Mouse (Mus musculus): ENCODE data around the gene Exo1. TPM values are rescaled to one million over a fixed set of nuclear protein-coding genes. Genes with fewer than 3 reads are reported as not detected.

Exo1 gene
- polyA plus RNA-seq, 1 experiment from 2014 or later, result 97.5 TPM

- peak; percentile 93 for DNase-seq
Measured at GRCm38 (mm10) chr1:175923848-175924787, 43.7 kb downstream of the Exo1 start.

GRCm38 (mm10) chr1:175931391-175931790, 51.0 kb downstream of the Exo1 start:
- DNase-seq (no peak), ATAC-seq (ENCODE audit: insufficient read depth) (no peak)
- no peak overlapping the region for H3K4me2 ChIP-seq
- no peaks in the 10 kb centered on the region for H3K9me3 ChIP-seq (ENCODE audit: low read depth, low read length)
- H3K36me3 ChIP-seq (ENCODE audit: insufficient read depth), result no peaks in the 10 kb centered on the region
- H3K27ac ChIP-seq (ENCODE audit: low read depth), result no peak overlapping the region
- no peaks in the 10 kb centered on the region for H3K27me3 ChIP-seq (ENCODE audit: insufficient read depth, low read length)
- TF ChIP-seq CTCF (IDR thresholded peaks at IDR 0.05; ENCODE audit: low read depth), result no peak
- WGBS, result 89% methylated on average over 5 of the region's 5 CpGs
- H3K9ac ChIP-seq, result no peak overlapping the region
- H3K4me1 ChIP-seq (ENCODE audit: insufficient read depth), result no peaks in the 10 kb centered on the region
- no peak overlapping the region for H3K4me3 ChIP-seq (ENCODE audit: low read depth, low read length)

More at GRCm38 (mm10) chr1:175923848-175924787, 43.7 kb downstream of the Exo1 start:
- Histone ChIP-seq H3K4me1 (ENCODE audit: insufficient read depth) (no peaks in the 10 kb centered on the region), H3K4me3 (ENCODE audit: low read depth, low read length) (no peak overlapping the region), H3K36me3 (ENCODE audit: insufficient read depth) (no peaks in the 10 kb centered on the region), H3K27ac (ENCODE audit: low read depth) (no peak overlapping the region), H3K9ac (no peak overlapping the region), H3K9me3 (ENCODE audit: low read depth, low read length) (no peaks in the 10 kb centered on the region), H3K27me3 (ENCODE audit: insufficient read depth, low read length) (no peaks in the 10 kb centered on the region), H3K4me2 (no peak overlapping the region)
- ATAC-seq (ENCODE audit: insufficient read depth), result peak; percentile 43; the same call in 1 of the 2 replicates
- TF ChIP-seq CTCF (IDR thresholded peaks at IDR 0.05; ENCODE audit: low read depth), result peak; percentile 79
- WGBS, result 49% methylated on average over 7 of the region's 7 CpGs

GRCm38 (mm10) chr1:175936282-175936737, 55.9 kb downstream of the Exo1 start:
- ATAC-seq (ENCODE audit: insufficient read depth), result peak; percentile 91
- H3K4me1 ChIP-seq (ENCODE audit: insufficient read depth), result no peaks in the 10 kb centered on the region
- H3K27me3 ChIP-seq (ENCODE audit: insufficient read depth, low read length), result no peaks in the 10 kb centered on the region
- H3K9me3 ChIP-seq (ENCODE audit: low read depth, low read length), result no peaks in the 10 kb centered on the region
- H3K4me3 ChIP-seq (ENCODE audit: low read depth, low read length), result no peak overlapping the region
- no peak overlapping the region for H3K27ac ChIP-seq (ENCODE audit: low read depth)
- H3K9ac ChIP-seq, result peak overlapping the region; percentile 32; the same call in 1 of the 2 replicates
- TF ChIP-seq CTCF (IDR thresholded peaks at IDR 0.05; ENCODE audit: low read depth), result peak; percentile 92
- DNase-seq, result peak; percentile 97
- no peaks in the 10 kb centered on the region for H3K36me3 ChIP-seq (ENCODE audit: insufficient read depth)
- H3K4me2 ChIP-seq, result peak overlapping the region; percentile 51
- WGBS, result 9% methylated on average over 11 of the region's 11 CpGs

GRCm38 (mm10) chr1:175938731-175939130, 58.4 kb downstream of the Exo1 start:
- no peak overlapping the region for H3K4me2 ChIP-seq
- H3K9ac ChIP-seq, result no peak overlapping the region
- H3K36me3 ChIP-seq (ENCODE audit: insufficient read depth), result no peaks in the 10 kb centered on the region
- no peaks in the 10 kb centered on the region for H3K4me1 ChIP-seq (ENCODE audit: insufficient read depth)
- ATAC-seq (ENCODE audit: insufficient read depth) (no peak), DNase-seq (no peak)
- no peak overlapping the region for H3K4me3 ChIP-seq (ENCODE audit: low read depth, low read length)
- H3K27ac ChIP-seq (ENCODE audit: low read depth), result no peak overlapping the region
- no peaks in the 10 kb centered on the region for H3K27me3 ChIP-seq (ENCODE audit: insufficient read depth, low read length)
- no peaks in the 10 kb centered on the region for H3K9me3 ChIP-seq (ENCODE audit: low read depth, low read length)
- 65% methylated on average over 3 of the region's 3 CpGs for WGBS
- no peak for TF ChIP-seq CTCF (IDR thresholded peaks at IDR 0.05; ENCODE audit: low read depth)

GRCm38 (mm10) chr1:175943168-175943567, 62.8 kb downstream of the Exo1 start:
- Histone ChIP-seq H3K4me3 (ENCODE audit: low read depth, low read length) (no peak overlapping the region), H3K9me3 (ENCODE audit: low read depth, low read length) (no peaks in the 10 kb centered on the region), H3K9ac (no peak overlapping the region), H3K27ac (ENCODE audit: low read depth) (no peak overlapping the region), H3K4me1 (ENCODE audit: insufficient read depth) (no peaks in the 10 kb centered on the region), H3K4me2 (no peak overlapping the region), H3K27me3 (ENCODE audit: insufficient read depth, low read length) (no peaks in the 10 kb centered on the region), H3K36me3 (ENCODE audit: insufficient read depth) (no peaks in the 10 kb centered on the region)
- DNase-seq (no peak), ATAC-seq (ENCODE audit: insufficient read depth) (no peak)
- 78% methylated on average over 7 of the region's 7 CpGs for WGBS
- TF ChIP-seq CTCF (IDR thresholded peaks at IDR 0.05; ENCODE audit: low read depth), result no peak

- no peak for ATAC-seq (ENCODE audit: insufficient read depth)
- H3K36me3 ChIP-seq (ENCODE audit: insufficient read depth), result no peaks in the 10 kb centered on the region
- no peak overlapping the region for H3K4me3 ChIP-seq (ENCODE audit: low read depth, low read length)
- H3K9ac ChIP-seq, result no peak overlapping the region
- 66% methylated on average over 4 of the region's 4 CpGs for WGBS
- no peak for DNase-seq
- no peaks in the 10 kb centered on the region for H3K27me3 ChIP-seq (ENCODE audit: insufficient read depth, low read length)
- no peak overlapping the region for H3K4me2 ChIP-seq
- no peaks in the 10 kb centered on the region for H3K9me3 ChIP-seq (ENCODE audit: low read depth, low read length)
- no peaks in the 10 kb centered on the region for H3K4me1 ChIP-seq (ENCODE audit: insufficient read depth)
- H3K27ac ChIP-seq (ENCODE audit: low read depth), result no peak overlapping the region
- TF ChIP-seq CTCF (IDR thresholded peaks at IDR 0.05; ENCODE audit: low read depth), result no peak
Measured at GRCm38 (mm10) chr1:175946718-175947315, 66.4 kb downstream of the Exo1 start.

GRCm38 (mm10) chr1:175950421-175950820, 70.0 kb downstream of the Exo1 start:
- H3K9me3 ChIP-seq (ENCODE audit: low read depth, low read length), result no peaks in the 10 kb centered on the region
- no peaks in the 10 kb centered on the region for H3K27me3 ChIP-seq (ENCODE audit: insufficient read depth, low read length)
- no peaks in the 10 kb centered on the region for H3K4me1 ChIP-seq (ENCODE audit: insufficient read depth)
- no peak overlapping the region for H3K4me3 ChIP-seq (ENCODE audit: low read depth, low read length)
- no peak overlapping the region for H3K27ac ChIP-seq (ENCODE audit: low read depth)
- WGBS, result 77% methylated on average over 3 of the region's 3 CpGs
- no peak overlapping the region for H3K4me2 ChIP-seq
- no peak for ATAC-seq (ENCODE audit: insufficient read depth)
- H3K36me3 ChIP-seq (ENCODE audit: insufficient read depth), result no peaks in the 10 kb centered on the region
- no peak for TF ChIP-seq CTCF (IDR thresholded peaks at IDR 0.05; ENCODE audit: low read depth)
- DNase-seq, result no peak
- no peak overlapping the region for H3K9ac ChIP-seq
